Mouse (Mus musculus) right cerebral cortex, adult 2 months (tissue): ENCODE measurements around the gene Grb7.
A peak's percentile ranks its signal among the peaks of the same experiment; 100 is the strongest.

ENCODE experiments used
- DNase-seq, 2 experiments: peaks; one replicate each; pipeline ENCODE4 v3.0.0; 2021 to 2022; ENCODE audit warnings: low spot score in 2 of 2

Grb7 gene

GRCm38 (mm10) chr11:98445238-98445637, 956 bp upstream of the Grb7 start:
- no peak for DNase-seq

DNA sequence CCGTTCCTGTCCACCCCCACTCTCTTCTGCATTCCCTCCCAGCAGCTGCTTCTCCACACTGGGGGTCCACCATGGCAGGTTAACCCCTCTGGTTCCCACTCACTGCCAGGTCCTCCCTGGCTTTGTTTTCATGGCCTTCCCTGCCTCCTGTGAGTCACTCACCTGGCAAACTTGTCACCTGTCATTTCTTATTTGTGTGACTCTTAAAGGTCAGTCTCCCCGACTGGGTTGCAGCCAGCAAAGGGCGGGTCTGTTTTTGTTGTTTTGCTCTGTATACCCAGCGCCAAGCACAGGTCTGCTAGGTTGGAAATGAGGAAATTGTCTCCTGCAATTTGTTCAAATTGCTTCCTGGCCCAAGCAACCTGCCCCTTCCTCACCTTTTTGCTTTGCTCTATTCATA, 515 bp upstream of the Grb7 start:
- DNase-seq = no peak

- no peak for DNase-seq
Measured at GRCm38 (mm10) chr11:98446562-98447474, 624 bp downstream of the Grb7 start.

GRCm38 (mm10) chr11:98447475-98447834, 1.3 kb downstream of the Grb7 start:
- DNase-seq = no peak

- no peak for DNase-seq
Measured at GRCm38 (mm10) chr11:98448191-98448790, 2.1 kb downstream of the Grb7 start.

DNA sequence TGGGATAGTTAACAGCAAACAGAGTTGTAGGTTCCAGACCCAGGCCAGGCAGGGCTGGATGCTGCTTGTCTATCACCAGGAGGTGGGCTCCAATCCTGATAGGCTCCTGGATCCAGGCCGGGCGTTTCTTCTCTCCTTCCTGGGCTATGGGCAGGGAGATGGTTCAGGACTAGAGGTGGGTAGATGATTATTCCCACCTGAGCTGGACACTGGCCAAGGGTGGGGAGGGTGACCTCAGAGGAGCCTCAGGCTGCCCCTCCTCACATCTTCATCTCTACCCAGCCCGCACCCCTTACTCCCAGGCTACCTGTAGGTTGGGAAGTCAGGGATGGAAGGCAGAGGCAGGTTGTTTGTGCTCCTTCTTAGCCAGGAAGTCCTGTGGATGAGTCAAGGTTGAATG, 3.2 kb downstream of the Grb7 start:
- no peak for DNase-seq

DNA sequence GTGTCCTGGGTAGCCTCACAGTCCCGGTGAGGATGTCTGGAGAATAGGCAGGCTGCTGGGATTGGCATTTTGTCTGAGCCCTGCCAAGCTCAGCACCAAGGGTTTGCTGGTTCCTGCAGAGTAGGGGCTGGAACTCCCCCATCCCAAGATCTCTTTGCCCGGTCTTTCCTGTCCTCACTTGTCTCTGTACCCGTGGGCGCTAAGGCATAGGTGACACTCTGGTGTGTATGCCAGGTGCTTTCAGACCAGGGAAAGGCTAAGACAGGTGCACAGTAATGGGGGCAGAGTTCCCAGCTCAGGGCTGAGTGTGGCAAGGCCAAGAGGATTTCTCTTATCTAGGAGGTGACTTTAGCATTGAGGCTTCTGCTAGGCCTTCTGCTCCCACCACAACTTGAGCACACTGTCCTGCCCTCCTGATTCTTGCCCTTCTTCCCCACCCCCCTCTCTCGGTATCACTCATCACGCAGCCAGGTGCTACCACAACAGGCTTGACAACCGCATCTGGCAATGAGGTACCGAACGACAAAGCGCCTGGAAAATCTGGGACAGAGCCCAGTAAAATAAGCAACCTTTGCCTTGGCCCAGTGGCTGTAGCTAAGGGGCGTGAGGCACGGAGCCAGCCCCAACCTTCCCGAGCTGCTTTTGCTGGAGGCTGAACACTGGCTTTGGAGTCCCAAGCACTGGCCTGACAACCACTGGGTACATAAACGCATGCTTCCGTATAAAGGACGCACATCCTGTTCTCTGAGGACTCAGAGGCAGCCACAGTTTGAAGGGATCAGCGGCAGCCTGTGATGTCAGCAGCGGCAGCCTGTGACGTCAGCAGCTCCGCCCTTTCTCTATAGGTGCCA, 4.0 kb downstream of the Grb7 start:
- DNase-seq = no peak

DNA sequence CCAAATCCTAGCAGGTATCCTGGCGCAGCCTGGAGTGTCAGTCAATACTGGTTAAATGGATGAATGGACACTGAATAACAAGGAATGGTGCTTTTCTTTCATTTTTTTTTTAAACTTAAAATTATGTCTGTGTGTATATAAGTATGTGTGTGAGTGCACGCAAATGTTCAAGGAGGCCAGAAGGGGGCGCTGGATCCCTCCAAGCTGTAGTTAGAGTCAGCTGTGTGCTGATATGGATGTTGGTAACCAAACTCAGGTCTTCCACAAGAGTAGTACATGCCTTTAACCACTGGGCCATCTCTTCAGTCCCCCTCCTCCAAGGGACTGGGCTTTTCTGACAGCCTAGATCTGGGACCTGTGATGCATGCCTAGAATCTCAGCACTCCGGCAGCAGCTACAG, 9.3 kb downstream of the Grb7 start:
- no peak for DNase-seq

- no peak for DNase-seq
Measured at GRCm38 (mm10) chr11:98456545-98456944, 10.4 kb downstream of the Grb7 start.

DNA sequence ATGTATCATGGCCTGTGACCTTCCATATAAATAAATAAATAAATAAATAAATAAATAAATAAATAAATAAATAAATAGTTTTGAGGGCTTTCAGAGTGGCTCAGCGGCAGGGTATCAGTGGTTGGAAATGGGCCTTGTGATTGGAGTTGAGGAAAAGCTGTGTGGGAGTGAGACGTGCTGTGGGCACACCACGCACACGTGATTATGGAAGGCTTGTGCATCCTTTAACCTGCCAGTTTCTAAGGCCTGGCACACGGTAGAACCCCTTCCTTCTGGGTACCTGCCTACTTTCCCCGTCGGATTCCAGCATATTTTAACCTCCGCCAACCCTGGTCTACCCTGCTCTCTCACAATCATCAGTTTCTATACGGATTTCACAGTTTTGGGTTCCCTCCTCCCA, 10.8 kb downstream of the Grb7 start:
- no peak for DNase-seq

DNA sequence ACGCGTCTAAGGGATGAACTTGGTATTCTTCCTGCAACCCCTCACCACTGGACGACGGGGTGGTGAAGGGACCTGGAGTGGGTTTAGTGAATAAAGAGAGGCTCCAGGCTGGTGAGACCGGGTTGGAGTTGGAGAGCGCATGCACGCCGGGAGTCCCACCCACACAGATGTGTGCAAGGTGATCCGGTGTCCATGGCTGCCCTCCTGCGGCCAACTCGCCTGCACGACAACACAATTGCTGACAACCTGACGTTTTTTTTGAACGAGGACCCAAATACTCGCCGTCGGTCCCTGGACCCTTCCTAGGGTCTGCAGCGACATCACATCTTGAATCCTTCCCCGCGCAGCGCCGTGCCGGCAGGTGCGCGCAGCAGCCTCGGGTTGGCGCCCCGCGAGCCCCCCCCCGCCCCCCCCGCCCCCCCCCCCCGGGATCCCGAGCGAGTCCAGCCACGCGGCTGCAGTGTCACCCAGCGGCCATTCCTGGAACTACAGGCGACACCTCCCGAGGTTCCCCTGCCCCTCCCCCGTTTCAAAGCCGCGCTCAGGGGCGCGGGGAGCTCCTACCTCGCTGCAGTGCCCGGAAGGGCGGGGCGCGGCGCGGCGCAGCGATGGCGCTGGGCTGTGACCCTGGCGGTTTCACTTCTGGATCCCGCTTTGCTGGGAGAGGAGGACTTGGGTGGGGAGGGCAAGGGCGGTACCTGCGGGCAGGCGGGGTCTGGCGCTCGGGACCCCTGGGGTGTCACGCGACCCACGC, 11.3 kb downstream of the Grb7 start:
- DNase-seq = peak; percentile 78 to 85

GRCm38 (mm10) chr11:98458121-98458990, 12.2 kb downstream of the Grb7 start:
- no peak for DNase-seq

DNA sequence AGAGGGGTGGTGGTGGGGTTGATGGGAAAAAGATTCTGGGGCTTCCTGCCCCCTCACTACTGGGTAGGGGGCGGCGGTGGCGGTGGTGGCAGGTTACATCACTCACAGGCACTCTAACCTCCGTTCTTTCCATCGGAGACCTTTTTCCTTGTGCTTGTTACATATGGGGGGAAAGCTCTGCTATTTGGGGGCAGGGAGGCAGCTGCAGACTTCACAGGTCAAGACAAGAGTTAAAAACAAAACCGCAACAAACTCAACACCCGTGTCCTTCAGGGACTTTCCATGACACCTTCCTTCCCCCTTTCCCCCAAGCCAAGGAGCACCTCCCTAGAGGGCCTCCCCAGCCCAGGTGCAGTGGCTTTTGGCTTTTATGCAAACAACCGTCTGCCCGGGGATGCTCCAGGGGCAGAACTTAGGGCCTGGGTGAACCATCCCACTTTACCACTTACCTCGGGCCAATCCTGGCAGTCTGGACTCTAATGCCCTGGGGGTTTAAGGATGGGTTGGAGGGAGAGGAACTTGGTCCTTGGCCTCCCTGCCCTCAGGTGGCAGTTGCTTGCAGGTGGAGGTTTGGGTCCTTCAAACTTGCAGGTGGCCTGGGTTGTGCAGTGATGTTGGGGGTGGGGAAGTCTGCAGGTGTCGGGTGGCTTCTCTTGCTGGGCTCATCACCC, 13.0 kb downstream of the Grb7 start:
- no peak for DNase-seq

- DNase-seq = no peak
Measured at GRCm38 (mm10) chr11:98459860-98460259, 13.7 kb downstream of the Grb7 start.

DNA sequence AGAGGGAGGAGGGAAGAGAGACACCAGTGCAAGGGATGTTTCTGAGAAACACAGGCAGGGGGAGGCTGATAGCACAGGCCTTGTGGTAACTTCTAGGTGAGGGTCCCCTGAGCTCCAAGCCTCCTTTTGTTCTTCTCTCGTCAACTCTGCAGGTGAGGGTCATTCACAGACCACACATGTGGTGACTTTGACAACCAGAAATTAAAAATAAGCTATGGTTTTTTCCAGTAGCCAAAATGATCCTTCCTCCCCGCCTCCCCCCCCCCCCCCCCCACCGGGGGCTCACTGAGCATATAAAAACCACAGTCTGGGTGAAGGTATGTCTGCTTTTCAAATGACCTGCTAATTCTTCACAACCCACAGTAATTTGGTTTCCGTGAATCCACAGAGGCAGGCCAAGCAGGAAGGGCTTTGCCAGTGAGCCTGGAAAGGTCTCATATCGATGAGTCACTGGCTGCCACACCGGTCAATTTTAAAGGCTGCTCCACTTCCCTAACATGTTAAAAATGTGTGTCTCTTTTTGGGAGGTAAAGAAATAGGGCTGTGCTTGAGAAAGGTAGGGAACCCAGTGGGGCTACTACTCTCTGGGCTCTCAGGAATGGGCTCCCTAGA, 15.0 kb downstream of the Grb7 start:
- DNase-seq = no peak

GRCm38 (mm10) chr11:98462255-98462654, 16.1 kb downstream of the Grb7 start:
- DNase-seq = no peak

- DNase-seq = no peak
Measured at GRCm38 (mm10) chr11:98463911-98464310, 17.7 kb downstream of the Grb7 start.

- no peak for DNase-seq
Measured at GRCm38 (mm10) chr11:98464516-98464915, 18.3 kb downstream of the Grb7 start.
